Mouse (Mus musculus): ENCODE data around the gene Inpp1. TPM values are rescaled to one million over a fixed set of nuclear protein-coding genes. Genes with fewer than 3 reads are reported as not detected.

The Inpp1 gene
- total RNA-seq, 2 experiments from 2014 or later, result 41.6 to 43.9 TPM

DNA sequence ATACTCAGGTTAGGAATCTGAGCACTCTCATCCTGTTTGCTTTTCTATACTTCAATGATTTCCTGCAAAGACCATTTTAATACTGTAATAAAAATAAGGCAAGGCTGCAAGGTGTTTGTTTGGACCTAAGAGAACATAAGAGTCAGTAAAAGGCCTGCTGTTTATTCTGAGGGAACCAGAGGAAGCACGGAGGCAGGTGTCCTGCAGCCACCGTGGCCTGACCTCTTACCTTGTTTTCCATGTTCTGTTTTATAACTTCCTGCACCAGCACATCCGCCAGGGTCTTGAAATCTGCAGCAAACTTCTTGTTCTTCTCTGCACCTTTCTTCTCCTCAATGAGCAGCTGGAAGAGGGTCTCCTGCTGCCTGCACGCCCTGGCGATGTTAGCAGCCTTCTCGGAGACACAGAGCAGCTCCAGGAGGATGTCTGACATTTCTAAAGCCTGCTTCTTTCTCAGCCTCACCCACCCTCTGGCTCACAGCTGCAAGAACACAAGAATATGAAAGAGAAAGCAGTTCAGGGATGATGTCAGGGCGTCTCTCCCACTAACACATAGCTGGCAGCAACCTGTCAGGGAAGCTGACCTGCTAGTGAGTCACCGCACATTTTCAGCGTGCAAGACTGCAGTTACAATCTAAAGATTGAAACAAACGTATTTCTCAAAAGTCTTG, 18.3 kb downstream of the Inpp1 start:
- intact Hi-C loops (cut with DNase I), result loop anchor here (10.0 kb wide), 1 partner anchor 236 kb away; no protein-coding TSS in a partner anchor
- peak; percentile 57 to 67 for DNase-seq (ENCODE audit: low spot score in 2 of 2)

DNA sequence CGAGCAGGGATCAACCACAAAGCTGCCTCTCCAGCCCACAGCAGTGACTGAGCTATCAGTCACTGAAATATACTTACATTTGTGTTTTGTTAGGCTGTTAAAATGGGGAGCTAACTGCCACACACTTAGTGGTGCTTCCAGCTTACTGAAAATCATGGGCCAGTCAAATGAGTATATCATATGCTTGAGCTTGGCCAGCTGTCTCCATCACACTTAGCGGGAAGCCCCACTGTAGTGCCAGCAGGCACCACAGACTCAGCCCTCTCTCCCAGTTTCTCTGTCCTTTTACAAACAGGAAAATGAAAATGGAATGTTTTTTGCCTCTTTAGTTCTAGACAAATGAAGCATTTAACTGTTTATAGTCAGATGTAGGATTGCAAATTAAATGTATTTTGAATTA, 21.6 kb downstream of the Inpp1 start:
- intact Hi-C loops (cut with DNase I), result loop anchor here (10.0 kb wide), 1 partner anchor 239 kb away; no protein-coding TSS in a partner anchor
- DNase-seq (ENCODE audit: low spot score in 2 of 2), result no peak

GRCm38 (mm10) chr1:52793692-52794091, 23.8 kb downstream of the Inpp1 start:
- intact Hi-C loops (cut with DNase I), result loop anchor here (10.0 kb wide), 1 partner anchor 241 kb away; no protein-coding TSS in a partner anchor
- DNase-seq (ENCODE audit: low spot score in 2 of 2), result peak in 1 of 2 experiments; percentile 47

- intact Hi-C loops (cut with DNase I), result loop anchor here (10.0 kb wide), 1 partner anchor 242 kb away; no protein-coding TSS in a partner anchor
- DNase-seq (ENCODE audit: low spot score in 2 of 2), result no peak
These were observed 24.8 kb downstream of the Inpp1 start for GRCm38 (mm10) chr1:52792701-52793100.

GRCm38 (mm10) chr1:52787254-52787653, 30.2 kb downstream of the Inpp1 start:
- DNase-seq (ENCODE audit: low spot score in 2 of 2), result no peak
- intact Hi-C loops (cut with DNase I), result no loop called here

GRCm38 (mm10) chr1:52765176-52766111, 52.0 kb downstream of the Inpp1 start:
- intact Hi-C loops (cut with DNase I), result no loop called here
- no peak for DNase-seq (ENCODE audit: low spot score in 2 of 2)

GRCm38 (mm10) chr1:52763894-52764809, 53.3 kb downstream of the Inpp1 start:
- no peak for DNase-seq (ENCODE audit: low spot score in 2 of 2)
- intact Hi-C loops (cut with DNase I), result no loop called here

- no peak for DNase-seq (ENCODE audit: low spot score in 2 of 2)
- intact Hi-C loops (cut with DNase I), result no loop called here
These were observed 59.3 kb downstream of the Inpp1 start for GRCm38 (mm10) chr1:52758174-52758573.

DNA sequence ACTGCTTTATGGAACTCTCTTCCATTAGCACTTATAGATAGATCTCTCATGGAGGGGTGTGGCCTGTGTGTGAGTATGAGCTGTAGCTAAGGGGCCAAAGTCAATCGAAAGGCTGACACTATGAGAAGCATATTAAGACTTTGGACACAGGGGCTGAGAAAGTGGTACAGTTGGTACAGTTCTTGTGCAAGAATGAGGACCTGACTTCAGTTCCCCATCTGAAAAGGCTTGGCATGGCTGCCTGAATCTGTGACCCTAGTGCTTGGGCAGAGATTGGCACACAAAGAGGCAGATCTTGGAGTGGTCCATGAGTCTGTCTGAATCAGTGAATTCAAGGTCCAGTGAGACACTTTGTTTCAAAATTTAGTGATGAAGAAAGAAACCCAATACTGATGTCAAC, 63.2 kb downstream of the Inpp1 start:
- intact Hi-C loops (cut with DNase I), result no loop called here
- DNase-seq (ENCODE audit: low spot score in 2 of 2), result no peak

- intact Hi-C loops (cut with DNase I), result no loop called here
- no peak for DNase-seq (ENCODE audit: low spot score in 2 of 2)
These were observed 63.7 kb downstream of the Inpp1 start for GRCm38 (mm10) chr1:52753828-52754227.

DNA sequence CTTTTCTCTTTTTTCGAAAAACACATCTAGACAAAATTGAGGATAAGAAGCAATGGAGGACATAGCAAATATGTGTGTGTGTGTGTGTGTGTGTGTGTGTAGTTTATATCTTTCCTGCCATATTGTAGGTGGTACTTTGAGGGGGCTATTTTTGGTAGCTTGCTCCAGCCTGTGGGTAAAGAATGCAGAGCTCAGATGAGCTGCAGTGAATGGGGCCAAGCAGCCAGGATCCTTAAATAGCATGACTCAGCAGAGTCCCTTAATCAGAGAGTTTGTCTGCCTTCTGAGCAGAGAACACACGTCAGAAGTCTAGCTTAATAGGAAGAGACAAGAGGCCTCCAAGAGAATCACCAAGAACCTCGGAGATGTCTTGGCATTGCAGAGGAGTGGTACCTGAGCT, 64.8 kb downstream of the Inpp1 start:
- peak; percentile 9 to 17 for DNase-seq (ENCODE audit: low spot score in 2 of 2)
- intact Hi-C loops (cut with DNase I), result no loop called here

DNA sequence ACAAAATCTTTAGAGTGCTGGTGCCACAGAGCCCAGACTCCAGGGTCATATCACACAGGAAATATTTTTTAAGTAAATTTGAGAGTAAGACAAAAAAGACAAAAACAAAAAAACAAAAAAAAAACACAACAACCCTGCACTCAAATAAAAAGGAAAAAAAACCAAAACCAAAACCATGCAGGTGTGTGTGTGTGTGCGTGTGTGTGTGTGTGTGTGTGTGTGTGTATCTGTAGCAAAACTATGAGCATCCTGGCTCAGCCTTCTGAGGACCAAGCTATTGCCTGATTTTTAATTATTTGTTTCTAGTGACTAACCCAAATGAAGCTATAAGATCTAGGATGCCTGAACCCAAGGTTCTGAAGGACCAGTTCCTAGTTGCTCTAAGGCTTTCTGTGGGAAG, 65.9 kb downstream of the Inpp1 start:
- no peak for DNase-seq (ENCODE audit: low spot score in 2 of 2)
- intact Hi-C loops (cut with DNase I), result no loop called here

GRCm38 (mm10) chr1:52749978-52750377, 67.5 kb downstream of the Inpp1 start:
- intact Hi-C loops (cut with DNase I), result loop anchor here (2.0 kb wide), 2 partner anchors 101 to 449 kb away; no protein-coding TSS in a partner anchor
- no peak for DNase-seq (ENCODE audit: low spot score in 2 of 2)

DNA sequence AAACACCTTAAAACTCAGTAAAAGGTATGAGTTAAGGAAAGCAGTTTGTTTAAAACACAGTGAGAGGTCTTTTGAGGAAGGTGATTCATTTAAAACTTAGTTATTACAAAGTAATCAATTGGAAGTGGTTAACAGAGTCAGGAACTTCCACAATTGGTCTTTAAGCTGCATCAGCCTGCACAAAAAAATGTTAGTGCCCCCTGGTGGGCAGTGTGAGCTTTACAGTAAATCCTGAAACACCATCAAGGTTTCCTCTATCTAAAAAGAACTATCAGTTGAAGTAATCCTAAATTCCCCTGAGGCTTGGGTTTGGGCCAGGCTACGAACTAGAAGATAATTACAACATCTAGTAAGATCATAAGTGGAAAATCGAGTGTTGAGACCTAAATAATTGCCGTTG, 69.2 kb downstream of the Inpp1 start:
- intact Hi-C loops (cut with DNase I), result loop anchor here (2.0 kb wide), 2 partner anchors 99 to 447 kb away; no protein-coding TSS in a partner anchor
- DNase-seq (ENCODE audit: low spot score in 2 of 2), result peak; percentile 42 to 75

DNA sequence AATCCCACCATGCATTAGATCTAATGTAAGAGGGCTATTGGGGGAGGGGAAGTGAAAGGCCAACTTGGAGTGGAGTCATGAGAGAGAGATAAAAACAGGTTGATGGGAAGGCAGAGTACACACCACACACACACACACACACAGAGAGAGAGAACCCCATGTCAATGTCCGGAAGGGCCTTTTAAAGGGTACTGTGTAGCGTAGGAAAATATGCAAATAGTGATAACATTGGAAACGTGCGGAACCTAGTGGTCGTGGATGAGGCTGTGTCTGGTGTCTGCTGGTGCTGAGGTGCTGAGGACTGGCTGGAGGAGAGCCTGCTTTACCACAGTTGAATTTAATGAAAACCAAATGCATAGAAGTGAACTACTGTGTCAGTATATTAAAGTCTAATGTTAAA, 74.9 kb downstream of the Inpp1 start:
- intact Hi-C loops (cut with DNase I), result no loop called here
- no peak for DNase-seq (ENCODE audit: low spot score in 2 of 2)

All from left cerebral cortex, postnatal 14 days (tissue).